In genomic region chr17:5293653-5294584, GRCm38 (mm10) we compare ENCODE assay signal across 12 mouse cellular contexts.
DNase-seq lines count a peak whose midpoint lies in the region; ATAC-seq and TF ChIP-seq lines count a peak whose summit lies in the region.
"Had no signal": no experiment of that assay in that cellular context is flagged by ENCODE, and none has a peak within 500 bp of the region (broad histone marks: within the 10 kb centered on the region; RNA-seq: fewer than 3 reads in every experiment).

No protein-coding gene starts in this region.

- intact Hi-C loops in heart, postnatal 25 days (cut with DNase I): no loop called here

- no peaks in the 10 kb centered on the region for H3K9me3 ChIP-seq in liver, postnatal 0 days (ENCODE audit: low read length)
- H3K9me3 ChIP-seq in embryonic facial prominence, embryonic 14.5 days (ENCODE audit: control insufficient read depth, low read length): no peaks in the 10 kb centered on the region
- H3K9me3 ChIP-seq: embryonic facial prominence, embryonic 13.5 days; G1E had no signal

- WGBS in liver, postnatal 0 days (ENCODE audit: insufficient replicate concordance): 72% methylated on average over 9 of the region's 9 CpGs
- WGBS in embryonic facial prominence, embryonic 14.5 days: 74% methylated on average over 9 of the region's 9 CpGs

- no peak for DNase-seq in liver, postnatal 0 days
- DNase-seq in liver: no peak
- peak; percentile 59 for DNase-seq in cerebellum, adult 11 months
- DNase-seq in embryonic facial prominence, embryonic 14.5 days (ENCODE audit: low spot score): peak; percentile 80
- no peak for DNase-seq in heart, postnatal 25 days (ENCODE audit: low spot score)
- no peak for DNase-seq in frontal cortex, postnatal 36 days (ENCODE audit: low spot score in 2 of 2)
- no peak for DNase-seq in adrenal gland, adult 18-20 months (ENCODE audit: low spot score in 2 of 2)
- DNase-seq: heart, postnatal 10 days; thymus, postnatal 4 days had no signal

- H3K4me2 ChIP-seq in liver, postnatal 0 days (ENCODE audit: low read depth, low read length): no peak overlapping the region
- H3K4me2 ChIP-seq in embryonic facial prominence, embryonic 14.5 days (ENCODE audit: low read depth, low read length): no peak overlapping the region
- H3K4me2 ChIP-seq: embryonic facial prominence, embryonic 13.5 days had no signal

- TF ChIP-seq CTCF in liver, postnatal 0 days (IDR thresholded peaks at IDR 0.05; ENCODE audit: low read depth): no peak

- H3K27ac ChIP-seq in liver, postnatal 0 days (ENCODE audit: low read depth): peak overlapping the region; percentile 84; the same call in 1 of the 2 replicates
- no peak overlapping the region for H3K27ac ChIP-seq in embryonic facial prominence, embryonic 14.5 days (replicated peaks; ENCODE audit: low read depth, low read length)
- H3K27ac ChIP-seq: embryonic facial prominence, embryonic 13.5 days had no signal

- no peak overlapping the region for H3K4me3 ChIP-seq in liver, postnatal 0 days (ENCODE audit: low read depth, low read length)
- no peak overlapping the region for H3K4me3 ChIP-seq in embryonic facial prominence, embryonic 14.5 days (ENCODE audit: low read depth, low read length)
- H3K4me3 ChIP-seq: embryonic facial prominence, embryonic 13.5 days had no signal

- H3K27me3 ChIP-seq in liver, postnatal 0 days (ENCODE audit: insufficient read depth, low read length): no peaks in the 10 kb centered on the region
- H3K27me3 ChIP-seq in embryonic facial prominence, embryonic 14.5 days (replicated peaks; ENCODE audit: control insufficient read depth, insufficient read depth, low read length): no peaks in the 10 kb centered on the region
- H3K27me3 ChIP-seq: embryonic facial prominence, embryonic 13.5 days had no signal

- no peak overlapping the region for H3K9ac ChIP-seq in liver, postnatal 0 days (replicated peaks)
- H3K9ac ChIP-seq in embryonic facial prominence, embryonic 14.5 days (ENCODE audit: low read depth, low read length): no peak overlapping the region
- H3K9ac ChIP-seq: embryonic facial prominence, embryonic 13.5 days had no signal

- ATAC-seq in liver, postnatal 0 days: no peak
- peak; percentile 11; the same call in 1 of the 2 replicates for ATAC-seq in embryonic facial prominence, embryonic 14.5 days (ENCODE audit: low read depth)
- 0 out of 2 replicates have a peak, but pooled peaks have one; percentile 20 for ATAC-seq in monocyte, adult 5-6 weeks (replicated peaks; ENCODE audit: insufficient number of reproducible peaks, low FRiP score, low TSS enrichment, poor library complexity, severe bottlenecking)

- TF ChIP-seq EP300 in liver, postnatal 0 days (IDR thresholded peaks at IDR 0.05; ENCODE audit: low read depth): no peak

- H3K4me1 ChIP-seq in liver, postnatal 0 days (ENCODE audit: insufficient read depth): peaks cover 7% of the 10 kb centered on the region
- 0 out of 2 replicates have a peak, but pooled peaks cover 5% of the 10 kb centered on the region for H3K4me1 ChIP-seq in embryonic facial prominence, embryonic 14.5 days (ENCODE audit: control insufficient read depth, insufficient read depth, low read length)

- peaks cover 13% of the 10 kb centered on the region for H3K36me3 ChIP-seq in liver, postnatal 0 days (replicated peaks; ENCODE audit: insufficient read depth, low read length)
- peaks cover 24% of the 10 kb centered on the region for H3K36me3 ChIP-seq in embryonic facial prominence, embryonic 14.5 days (ENCODE audit: control insufficient read depth, insufficient read depth, low read length)

Comparison
In these comparisons a context has a peak if more than half of its experiments do, and no peak if none do; other contexts are left out.
1. DNase-seq: peak in cerebellum, adult 11 months (single experiment) and embryonic facial prominence, embryonic 14.5 days (single experiment); none in liver, postnatal 0 days (single experiment), liver (single experiment), heart, postnatal 25 days (single experiment), frontal cortex, postnatal 36 days (0 of 2) and adrenal gland, adult 18-20 months (0 of 2).